Mouse (Mus musculus) liver, postnatal 0 days (tissue): Measurements from ENCODE around the gene Nop58.

Experiments used
- CTCF ChIP-seq: sonication (generic); IDR thresholded peaks from 2 replicates; pipeline ENCODE4 v1.5.1; 2016; ENCODE audit warnings: antibody characterized with exemption, low read depth
- EP300 ChIP-seq: IDR thresholded peaks from 2 replicates; pipeline ENCODE4 v1.6.1; 2016; ENCODE audit warnings: antibody characterized with exemption, low read depth, mild to moderate bottlenecking

- TF ChIP-seq CTCF: peak; percentile 37
- TF ChIP-seq EP300: no peak
Observed at GRCm38 (mm10) chr1:59763164-59763768, 78.5 kb downstream of the Nop58 start, which contains the start of gene Bmpr2.
